Mouse (Mus musculus) layer of hippocampus, adult 8-10 months (tissue): ENCODE measurements at regions not wholly inside any gene's neighbourhood (a gene's known extent, or its start where the extent isn't known, plus 50 kb on each side); places are given as distances from the start of the nearest gene placed in this dataset.

ENCODE experiments used
- DNase-seq, 2 experiments: peaks; one replicate each; pipeline ENCODE4 v3.0.0; 2022; ENCODE audit warnings: low spot score in 2 of 2

- DNase-seq, result no peak
Observed at GRCm38 (mm10) chr9:116332485-116333118, 157.4 kb upstream of the Tgfbr2 start.

- DNase-seq, result no peak
Observed at GRCm38 (mm10) chr9:116331406-116331805, 156.2 kb upstream of the Tgfbr2 start.

GRCm38 (mm10) chr9:116330796-116331195, 155.6 kb upstream of the Tgfbr2 start:
- DNase-seq, result no peak

- DNase-seq, result no peak
Observed at GRCm38 (mm10) chr9:116329147-116329546, 154.0 kb upstream of the Tgfbr2 start.

GRCm38 (mm10) chr9:116328201-116328600, 153.0 kb upstream of the Tgfbr2 start:
- DNase-seq, result no peak

GRCm38 (mm10) chr9:116327080-116327479, 151.9 kb upstream of the Tgfbr2 start:
- no peak for DNase-seq

GRCm38 (mm10) chr9:116324971-116325370, 149.8 kb upstream of the Tgfbr2 start:
- no peak for DNase-seq

GRCm38 (mm10) chr9:116323871-116324721, 148.9 kb upstream of the Tgfbr2 start:
- no peak for DNase-seq

- no peak for DNase-seq
Observed at GRCm38 (mm10) chr9:116321908-116322307, 146.7 kb upstream of the Tgfbr2 start.

- DNase-seq, result no peak
Observed at GRCm38 (mm10) chr9:116319421-116319820, 144.3 kb upstream of the Tgfbr2 start.

- DNase-seq, result no peak
Observed at GRCm38 (mm10) chr9:116316582-116317095, 141.5 kb upstream of the Tgfbr2 start.

GRCm38 (mm10) chr9:116314803-116315202, 139.6 kb upstream of the Tgfbr2 start:
- no peak for DNase-seq

GRCm38 (mm10) chr9:116313932-116314790, 139.0 kb upstream of the Tgfbr2 start:
- DNase-seq, result no peak

GRCm38 (mm10) chr9:116311364-116311763, 136.2 kb upstream of the Tgfbr2 start:
- DNase-seq, result no peak

GRCm38 (mm10) chr9:116301602-116302001, 126.4 kb upstream of the Tgfbr2 start:
- no peak for DNase-seq

GRCm38 (mm10) chr9:116298791-116299190, 123.6 kb upstream of the Tgfbr2 start:
- no peak for DNase-seq

GRCm38 (mm10) chr9:116296349-116296748, 121.2 kb upstream of the Tgfbr2 start:
- no peak for DNase-seq

- no peak for DNase-seq
Observed at GRCm38 (mm10) chr9:116294073-116294472, 118.9 kb upstream of the Tgfbr2 start.

- no peak for DNase-seq
Observed at GRCm38 (mm10) chr9:116293110-116293509, 118.0 kb upstream of the Tgfbr2 start.

- DNase-seq, result no peak
Observed at GRCm38 (mm10) chr9:116291624-116292023, 116.5 kb upstream of the Tgfbr2 start.

GRCm38 (mm10) chr9:116290896-116291295, 115.7 kb upstream of the Tgfbr2 start:
- DNase-seq, result no peak
